Mouse (Mus musculus): ENCODE measurements at regions not wholly inside any gene's neighbourhood (a gene's known extent, or its start where the extent isn't known, plus 50 kb on each side); places are given as distances from the start of the nearest gene placed in this dataset.

DNA sequence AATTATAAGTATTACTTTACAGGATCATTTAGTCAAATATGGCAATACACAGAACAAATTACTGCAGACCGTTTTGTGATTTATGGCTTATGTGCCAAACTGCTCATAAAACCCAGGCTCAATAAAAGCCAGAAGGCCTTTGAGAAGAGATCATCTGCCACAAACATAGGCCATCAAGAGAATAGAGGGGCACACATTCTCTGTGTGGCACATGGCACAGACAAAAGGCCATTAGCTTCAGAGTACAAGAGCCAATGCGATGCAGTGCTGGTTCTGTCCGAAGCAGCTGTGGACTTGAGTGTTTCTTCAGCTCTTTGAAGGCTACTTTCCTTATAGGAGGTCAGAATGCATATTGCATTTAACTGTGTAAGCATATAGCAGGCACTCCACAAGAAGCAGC, 276.1 kb upstream of the Irak1bp1 start:
- no peaks in the 10 kb centered on the region for H3K27me3 ChIP-seq (ENCODE audit: control insufficient read depth, insufficient read depth, low read length)
- TF ChIP-seq CTCF (IDR thresholded peaks at IDR 0.05) = no peak
- no peak for TF ChIP-seq POLR2A (IDR thresholded peaks at IDR 0.05; ENCODE audit: insufficient read depth, low read depth, low read length)
- no peak for TF ChIP-seq EP300 (IDR thresholded peaks at IDR 0.05; ENCODE audit: insufficient read depth, low read depth, low read length)
- H3K4me1 ChIP-seq (ENCODE audit: control insufficient read depth, insufficient read depth, low read length) = no peaks in the 10 kb centered on the region
- no peaks in the 10 kb centered on the region for H3K79me2 ChIP-seq (replicated peaks; ENCODE audit: control insufficient read depth, insufficient read depth, low read length)
- no peak overlapping the region for H3K27ac ChIP-seq
- no peaks in the 10 kb centered on the region for H3K36me3 ChIP-seq (ENCODE audit: control insufficient read depth, insufficient read depth, low read length)
- intact Hi-C loops (cut with DNase I) = no loop called here
- 90% methylated on average over 3 of the region's 3 CpGs for WGBS
- no peak overlapping the region for H3K9ac ChIP-seq (ENCODE audit: low read depth, low read length)
- no peak for DNase-seq
- no peak overlapping the region for H3K4me3 ChIP-seq

DNA sequence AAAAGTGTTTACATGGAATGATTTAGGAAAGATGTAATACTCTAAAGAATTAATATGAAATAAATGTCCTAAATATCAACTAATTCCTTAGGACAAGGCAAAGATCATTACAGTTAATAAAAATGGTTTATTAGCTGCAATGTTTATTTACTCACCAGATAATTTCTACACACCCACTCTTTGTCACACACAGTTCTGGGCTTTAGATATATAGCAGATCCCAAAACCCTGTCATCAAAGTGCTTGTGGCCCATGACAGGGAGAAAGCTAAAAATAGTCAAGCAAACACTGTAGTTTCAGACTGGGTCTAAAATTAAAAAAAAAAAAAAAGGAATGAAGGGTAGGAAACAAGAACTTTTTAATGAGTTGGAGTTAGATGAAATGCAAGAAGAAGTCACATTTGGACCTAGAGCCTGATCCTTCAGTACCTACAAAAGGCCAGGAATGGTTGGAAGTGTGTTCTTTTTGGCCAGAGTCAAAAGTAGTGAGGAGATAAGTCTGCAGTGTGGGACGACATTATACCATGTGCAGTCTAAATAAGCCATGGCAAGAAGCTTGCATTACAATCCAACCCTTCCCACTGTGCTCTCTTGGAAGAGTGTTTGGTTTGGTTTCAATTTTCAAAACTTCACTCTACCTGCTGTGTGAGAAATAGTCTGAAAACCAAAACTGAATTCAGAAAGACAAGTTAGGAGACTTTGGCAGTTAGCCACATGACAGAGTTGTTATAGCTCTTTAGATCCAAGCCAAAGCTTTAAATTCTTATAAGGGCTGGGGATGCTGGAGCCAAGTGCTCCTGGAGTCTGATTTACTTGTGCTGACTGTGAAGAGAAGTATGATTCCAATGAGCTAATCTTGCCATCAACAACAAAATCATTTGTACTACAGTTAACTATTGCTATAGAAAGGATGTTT, 266.5 kb upstream of the Irak1bp1 start:
- DNase-seq = no peak
- Histone ChIP-seq H3K36me3 (ENCODE audit: control insufficient read depth, insufficient read depth, low read length) (no peaks in the 10 kb centered on the region), H3K27me3 (ENCODE audit: control insufficient read depth, insufficient read depth, low read length) (no peaks in the 10 kb centered on the region), H3K79me2 (replicated peaks; ENCODE audit: control insufficient read depth, insufficient read depth, low read length) (no peaks in the 10 kb centered on the region), H3K4me3 (no peak overlapping the region), H3K9ac (ENCODE audit: low read depth, low read length) (no peak overlapping the region), H3K27ac (peak overlapping the region; percentile 38; the same call in 1 of the 2 replicates), H3K4me1 (ENCODE audit: control insufficient read depth, insufficient read depth, low read length) (no peaks in the 10 kb centered on the region)
- no peak for TF ChIP-seq CTCF (IDR thresholded peaks at IDR 0.05)
- 28% methylated on average over 1 of the region's 1 CpGs for WGBS
- intact Hi-C loops (cut with DNase I) = no loop called here

GRCm38 (mm10) chr9:82581373-82582018, 247.8 kb upstream of the Irak1bp1 start:
- Histone ChIP-seq H3K4me3 (no peak overlapping the region), H3K79me2 (replicated peaks; ENCODE audit: control insufficient read depth, insufficient read depth, low read length) (no peaks in the 10 kb centered on the region), H3K27ac (no peak overlapping the region), H3K4me1 (ENCODE audit: control insufficient read depth, insufficient read depth, low read length) (no peaks in the 10 kb centered on the region), H3K36me3 (ENCODE audit: control insufficient read depth, insufficient read depth, low read length) (no peaks in the 10 kb centered on the region), H3K9ac (ENCODE audit: low read depth, low read length) (no peak overlapping the region), H3K27me3 (ENCODE audit: control insufficient read depth, insufficient read depth, low read length) (no peaks in the 10 kb centered on the region)
- WGBS = 72% methylated on average over 4 of the region's 4 CpGs
- intact Hi-C loops (cut with DNase I) = no loop called here
- TF ChIP-seq CTCF (IDR thresholded peaks at IDR 0.05) (no peak), EP300 (IDR thresholded peaks at IDR 0.05; ENCODE audit: insufficient read depth, low read depth, low read length) (no peak), POLR2A (IDR thresholded peaks at IDR 0.05; ENCODE audit: insufficient read depth, low read depth, low read length) (no peak)
- DNase-seq = no peak

- H3K4me1 ChIP-seq (ENCODE audit: control insufficient read depth, insufficient read depth, low read length) = no peaks in the 10 kb centered on the region
- H3K36me3 ChIP-seq (ENCODE audit: control insufficient read depth, insufficient read depth, low read length) = no peaks in the 10 kb centered on the region
- no peak overlapping the region for H3K4me3 ChIP-seq
- no peak overlapping the region for H3K27ac ChIP-seq
- no peak overlapping the region for H3K9ac ChIP-seq (ENCODE audit: low read depth, low read length)
- H3K79me2 ChIP-seq (replicated peaks; ENCODE audit: control insufficient read depth, insufficient read depth, low read length) = no peaks in the 10 kb centered on the region
- H3K27me3 ChIP-seq (ENCODE audit: control insufficient read depth, insufficient read depth, low read length) = no peaks in the 10 kb centered on the region
- TF ChIP-seq POLR2A (IDR thresholded peaks at IDR 0.05; ENCODE audit: insufficient read depth, low read depth, low read length) (no peak), CTCF (IDR thresholded peaks at IDR 0.05) (no peak), EP300 (IDR thresholded peaks at IDR 0.05; ENCODE audit: insufficient read depth, low read depth, low read length) (no peak)
- intact Hi-C loops (cut with DNase I) = no loop called here
- 75% methylated on average over 11 of the region's 11 CpGs for WGBS
- DNase-seq = no peak
These were observed 220.2 kb upstream of the Irak1bp1 start for GRCm38 (mm10) chr9:82609111-82609510.

GRCm38 (mm10) chr9:82609946-82610345, 219.4 kb upstream of the Irak1bp1 start:
- TF ChIP-seq POLR2A (IDR thresholded peaks at IDR 0.05; ENCODE audit: insufficient read depth, low read depth, low read length) (no peak), CTCF (IDR thresholded peaks at IDR 0.05) (no peak), EP300 (IDR thresholded peaks at IDR 0.05; ENCODE audit: insufficient read depth, low read depth, low read length) (no peak)
- Histone ChIP-seq H3K27me3 (ENCODE audit: control insufficient read depth, insufficient read depth, low read length) (no peaks in the 10 kb centered on the region), H3K79me2 (replicated peaks; ENCODE audit: control insufficient read depth, insufficient read depth, low read length) (no peaks in the 10 kb centered on the region), H3K4me3 (no peak overlapping the region), H3K4me1 (ENCODE audit: control insufficient read depth, insufficient read depth, low read length) (no peaks in the 10 kb centered on the region), H3K9ac (ENCODE audit: low read depth, low read length) (no peak overlapping the region), H3K27ac (no peak overlapping the region), H3K36me3 (ENCODE audit: control insufficient read depth, insufficient read depth, low read length) (no peaks in the 10 kb centered on the region)
- 82% methylated on average over 4 of the region's 4 CpGs for WGBS
- intact Hi-C loops (cut with DNase I) = no loop called here
- no peak for DNase-seq

GRCm38 (mm10) chr9:82612526-82612925, 216.8 kb upstream of the Irak1bp1 start:
- WGBS = 54% methylated on average over 2 of the region's 2 CpGs
- Histone ChIP-seq H3K9ac (ENCODE audit: low read depth, low read length) (no peak overlapping the region), H3K27ac (no peak overlapping the region), H3K4me3 (no peak overlapping the region), H3K27me3 (ENCODE audit: control insufficient read depth, insufficient read depth, low read length) (no peaks in the 10 kb centered on the region), H3K79me2 (replicated peaks; ENCODE audit: control insufficient read depth, insufficient read depth, low read length) (no peaks in the 10 kb centered on the region), H3K4me1 (ENCODE audit: control insufficient read depth, insufficient read depth, low read length) (no peaks in the 10 kb centered on the region), H3K36me3 (ENCODE audit: control insufficient read depth, insufficient read depth, low read length) (no peaks in the 10 kb centered on the region)
- TF ChIP-seq CTCF (IDR thresholded peaks at IDR 0.05) (no peak), EP300 (IDR thresholded peaks at IDR 0.05; ENCODE audit: insufficient read depth, low read depth, low read length) (no peak), POLR2A (IDR thresholded peaks at IDR 0.05; ENCODE audit: insufficient read depth, low read depth, low read length) (no peak)
- intact Hi-C loops (cut with DNase I) = no loop called here
- DNase-seq = no peak
